Mouse (Mus musculus) gastrocnemius, postnatal 14 days (tissue): ENCODE data around the gene Arnt. TPM values are rescaled to one million over a fixed set of nuclear protein-coding genes. Genes with fewer than 3 reads are reported as not detected.

Experiments used
- DNase-seq: peaks from one replicate; pipeline ENCODE4 v3.0.0; 2021; ENCODE audit warnings: mixed read lengths
- intact Hi-C: fragments of 180-260 bp; cut with DNase I; formaldehyde crosslinking; loops from one replicate; pipeline ENCODE4 v1.15.1; 2025; ENCODE audit warnings: low total_unique reads
- total RNA-seq, 2 experiments: library from RNA; stranded (reverse); gene quantifications; 2 replicates each; pipeline ENCODE4 v1.2.3; 2021

The Arnt gene
- total RNA-seq, 2 experiments from 2014 or later, result 38.8 to 39.3 TPM

- intact Hi-C loops, result no loop called here
- DNase-seq, result no peak
These were observed 11.1 kb downstream of the Arnt start for GRCm38 (mm10) chr3:95445311-95445710.

GRCm38 (mm10) chr3:95450408-95450807 lies 16.2 kb downstream of the Arnt start:
- peak; percentile 20 for DNase-seq
- intact Hi-C loops, result no loop called here

GRCm38 (mm10) chr3:95450915-95451314 lies 16.7 kb downstream of the Arnt start:
- intact Hi-C loops, result no loop called here
- no peak for DNase-seq

GRCm38 (mm10) chr3:95456367-95456766 lies 22.2 kb downstream of the Arnt start:
- intact Hi-C loops, result no loop called here
- DNase-seq, result no peak

GRCm38 (mm10) chr3:95457758-95458157 lies 23.6 kb downstream of the Arnt start:
- no peak for DNase-seq
- intact Hi-C loops, result no loop called here

GRCm38 (mm10) chr3:95459381-95459780 lies 25.2 kb downstream of the Arnt start:
- intact Hi-C loops, result no loop called here
- DNase-seq, result no peak

GRCm38 (mm10) chr3:95463852-95464251 lies 29.7 kb downstream of the Arnt start:
- DNase-seq, result no peak
- intact Hi-C loops, result no loop called here

GRCm38 (mm10) chr3:95478966-95479365 lies 44.8 kb downstream of the Arnt start:
- intact Hi-C loops, result loop anchor here (10.0 kb wide), 1 partner anchor 134 kb away; no protein-coding TSS in a partner anchor
- DNase-seq, result no peak

- DNase-seq, result no peak
- intact Hi-C loops, result no loop called here
These were observed 52.2 kb downstream of the Arnt start for GRCm38 (mm10) chr3:95486421-95486820.

GRCm38 (mm10) chr3:95488679-95489078 lies 54.5 kb downstream of the Arnt start:
- intact Hi-C loops, result no loop called here
- no peak for DNase-seq

GRCm38 (mm10) chr3:95490238-95490637 lies 56.0 kb downstream of the Arnt start:
- intact Hi-C loops, result no loop called here

GRCm38 (mm10) chr3:95494342-95494741 lies 60.2 kb downstream of the Arnt start:
- DNase-seq, result peak; percentile 59
- intact Hi-C loops, result no loop called here

More at GRCm38 (mm10) chr3:95490238-95490637, 56.0 kb downstream of the Arnt start:
- DNase-seq, result no peak

- no peak for DNase-seq
- intact Hi-C loops, result no loop called here
These were observed 64.0 kb downstream of the Arnt start for GRCm38 (mm10) chr3:95498229-95498628.

- intact Hi-C loops, result no loop called here
- no peak for DNase-seq
These were observed 64.8 kb downstream of the Arnt start, which contains the start of gene Ctsk for GRCm38 (mm10) chr3:95499024-95499423. Gene Ctsk (plus strand): TSS chr3:95499256.

- no peak for DNase-seq
- intact Hi-C loops, result no loop called here
These were observed 65.4 kb downstream of the Arnt start for GRCm38 (mm10) chr3:95499496-95500140.

- DNase-seq, result no peak
- intact Hi-C loops, result no loop called here
These were observed 68.1 kb downstream of the Arnt start for GRCm38 (mm10) chr3:95502312-95502711.

- intact Hi-C loops, result no loop called here
- DNase-seq, result no peak
These were observed 75.2 kb downstream of the Arnt start for GRCm38 (mm10) chr3:95509348-95509747.

GRCm38 (mm10) chr3:95511611-95512180 lies 77.5 kb downstream of the Arnt start:
- no peak for DNase-seq
- intact Hi-C loops, result loop anchor here (10.0 kb wide), 1 partner anchor 263 kb away; no protein-coding TSS in a partner anchor

- intact Hi-C loops, result loop anchor here (10.0 kb wide), 1 partner anchor 258 kb away; no protein-coding TSS in a partner anchor
- no peak for DNase-seq
These were observed 82.4 kb downstream of the Arnt start for GRCm38 (mm10) chr3:95516614-95517041.

GRCm38 (mm10) chr3:95517493-95517898 lies 83.3 kb downstream of the Arnt start:
- peak; percentile 40 for DNase-seq
- intact Hi-C loops, result loop anchor here (10.0 kb wide), 1 partner anchor 257 kb away; no protein-coding TSS in a partner anchor

GRCm38 (mm10) chr3:95518891-95519290 lies 84.7 kb downstream of the Arnt start:
- no peak for DNase-seq
- intact Hi-C loops, result loop anchor here (10.0 kb wide), 1 partner anchor 256 kb away; no protein-coding TSS in a partner anchor
